Mouse (Mus musculus) lung, adult 2 months (tissue): ENCODE measurements around the gene Hacd3.

ENCODE experiments used
- CTCF ChIP-seq: fragments of 200-500 bp; IDR thresholded peaks from 2 replicates; pipeline ENCODE4 v1.5.1; 2011; ENCODE audit warnings: mild to moderate bottlenecking, low read length, control low read depth; ENCODE audit not compliant: insufficient read depth
- POLR2A ChIP-seq: fragments of 200-500 bp; IDR thresholded peaks from 2 replicates; pipeline ENCODE4 v1.6.1; 2011; ENCODE audit warnings: low read depth, mild to moderate bottlenecking, control low read depth, low read length, borderline replicate concordance; ENCODE audit errors: extremely low read depth

- TF ChIP-seq CTCF, result no peak
- TF ChIP-seq POLR2A, result no peak
Observed at GRCm38 (mm10) chr9:64947483-64948095, 73.9 kb downstream of the Hacd3 start.
